Mouse (Mus musculus): ENCODE measurements around the gene D930020B18Rik.
A peak's percentile ranks its signal among the peaks of the same experiment; 100 is the strongest.

Gene D930020B18Rik

DNA sequence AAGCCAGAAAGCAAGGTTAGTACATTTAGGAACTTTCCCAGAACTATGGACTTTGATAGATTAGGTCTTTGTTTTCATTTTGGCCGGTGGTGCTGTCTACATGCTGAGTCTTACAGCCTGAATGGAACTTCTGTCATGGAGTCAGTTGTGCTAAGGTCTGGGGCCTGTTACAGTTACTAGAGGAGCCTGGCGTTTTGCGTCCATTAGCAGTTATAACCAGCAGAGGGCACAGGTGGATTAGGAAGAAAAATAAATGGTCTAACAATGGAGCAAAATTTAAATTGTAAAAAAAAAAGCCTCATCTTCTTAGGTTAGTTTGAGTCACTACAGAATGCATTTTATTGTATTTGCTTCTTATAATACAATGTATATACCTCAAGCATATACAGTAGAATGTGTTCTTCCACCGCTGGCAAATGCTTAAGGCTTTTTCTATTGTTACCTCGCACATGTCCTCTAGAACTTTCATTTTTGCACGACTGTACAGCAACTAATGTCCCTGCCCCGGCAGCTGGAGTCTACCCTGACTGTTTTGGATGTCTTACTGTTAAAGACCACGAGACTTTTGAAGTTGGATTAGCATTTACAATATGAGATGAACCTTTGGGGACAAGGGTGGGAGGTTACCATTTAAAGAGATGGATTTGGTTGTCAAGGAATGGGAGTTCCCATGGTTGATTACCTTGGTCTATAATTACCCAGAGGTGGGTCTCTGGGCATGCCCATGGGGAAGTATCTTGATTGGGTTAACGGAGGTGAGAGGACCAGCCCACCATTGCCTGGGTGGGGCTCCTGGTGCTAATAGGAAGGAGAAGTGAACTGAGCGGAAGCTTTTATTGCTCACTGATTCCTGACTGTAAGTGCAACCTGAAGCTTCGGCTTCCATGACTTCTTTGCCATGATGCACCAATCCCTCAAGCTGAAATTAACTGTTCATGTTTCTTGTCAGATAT is 60.2 kb downstream of the D930020B18Rik start:
- DNase-seq (ENCODE audit: extremely low spot score, low read depth, low spot score), result peak; percentile 18

- DNase-seq (ENCODE audit: extremely low spot score, low read depth, low spot score), result no peak
Measured at GRCm38 (mm10) chr10:121703619-121704018, 62.2 kb downstream of the D930020B18Rik start.

DNA sequence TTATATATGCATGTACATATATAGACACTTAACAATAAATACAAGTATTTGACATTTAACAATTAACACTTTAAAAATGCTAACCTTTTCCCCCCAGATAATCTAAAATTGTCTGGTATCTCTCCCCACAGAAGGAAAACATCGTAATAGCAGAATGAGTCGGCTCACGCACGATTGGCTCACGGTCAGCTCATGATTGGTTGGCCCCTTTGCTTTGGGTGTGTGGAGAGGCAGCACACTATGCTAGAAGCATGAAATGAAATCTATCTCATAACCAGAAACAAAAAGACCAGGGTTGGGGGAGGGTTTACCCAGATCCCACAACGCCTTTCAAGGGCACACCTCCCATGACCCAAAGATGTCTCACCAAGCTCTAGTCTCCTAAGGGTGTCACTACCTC is 63.5 kb downstream of the D930020B18Rik start:
- DNase-seq (ENCODE audit: extremely low spot score, low read depth, low spot score), result no peak

- DNase-seq (ENCODE audit: extremely low spot score, low read depth, low spot score), result no peak
Measured at GRCm38 (mm10) chr10:121705399-121706163, 64.2 kb downstream of the D930020B18Rik start.

GRCm38 (mm10) chr10:121716862-121717261 is 75.5 kb downstream of the D930020B18Rik start:
- DNase-seq (ENCODE audit: extremely low spot score, low read depth, low spot score), result no peak

DNA sequence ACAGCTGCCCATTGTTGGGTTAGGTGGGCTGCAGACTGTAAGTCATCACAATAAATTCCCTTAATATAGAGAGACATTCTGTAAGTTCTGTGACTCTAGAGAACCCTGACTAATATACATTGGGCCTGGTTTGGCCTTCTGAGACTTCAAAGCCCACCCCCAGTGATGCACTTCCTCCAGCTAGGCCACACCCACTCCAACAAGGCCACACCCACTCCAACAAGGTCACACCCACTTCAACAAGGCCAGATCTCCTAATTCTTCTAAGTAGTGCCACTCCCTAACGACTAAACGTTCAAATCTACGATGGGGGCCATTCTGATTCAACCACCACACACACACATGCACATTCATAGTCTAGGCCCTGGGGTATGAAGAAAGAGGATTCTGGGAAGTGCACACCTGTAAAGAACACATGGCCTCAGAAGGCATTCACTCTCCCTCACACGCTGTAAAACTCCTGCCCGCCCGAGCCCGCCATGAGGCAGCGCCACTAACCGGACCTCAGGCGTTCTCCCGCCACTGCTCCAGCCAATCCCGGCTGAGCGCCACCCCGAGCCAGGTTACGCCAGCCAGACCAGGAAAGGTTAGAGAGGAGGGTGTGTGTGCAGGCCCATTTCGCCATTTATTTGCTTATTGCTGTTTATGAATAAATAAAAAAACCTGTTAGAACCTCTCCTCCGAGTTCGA is 77.7 kb downstream of the D930020B18Rik start:
- no peak for DNase-seq (ENCODE audit: extremely low spot score, low read depth, low spot score)

- no peak for DNase-seq (ENCODE audit: extremely low spot score, low read depth, low spot score)
Measured at GRCm38 (mm10) chr10:121720701-121721100, 79.3 kb downstream of the D930020B18Rik start.

DNA sequence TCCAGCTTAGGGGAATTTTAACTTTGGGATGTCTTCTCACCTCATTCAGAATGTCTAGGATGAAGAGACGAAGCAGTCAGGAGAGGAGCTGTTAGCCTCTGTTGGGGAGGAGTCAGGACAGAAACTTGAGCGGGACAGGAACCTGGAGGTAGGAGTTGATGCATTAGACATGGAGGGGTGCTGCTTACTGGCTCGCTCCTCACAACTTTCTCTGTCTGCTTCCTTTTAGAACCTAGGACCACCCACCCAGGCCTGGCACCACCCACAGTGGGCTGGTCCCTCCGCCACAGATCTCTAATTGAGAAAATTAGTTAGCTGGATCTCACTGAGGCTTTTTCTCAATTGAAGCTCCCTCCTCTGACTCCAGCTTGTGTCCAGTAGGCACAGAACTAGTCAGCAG is 85.1 kb downstream of the D930020B18Rik start:
- no peak for DNase-seq (ENCODE audit: extremely low spot score, low read depth, low spot score)

DNA sequence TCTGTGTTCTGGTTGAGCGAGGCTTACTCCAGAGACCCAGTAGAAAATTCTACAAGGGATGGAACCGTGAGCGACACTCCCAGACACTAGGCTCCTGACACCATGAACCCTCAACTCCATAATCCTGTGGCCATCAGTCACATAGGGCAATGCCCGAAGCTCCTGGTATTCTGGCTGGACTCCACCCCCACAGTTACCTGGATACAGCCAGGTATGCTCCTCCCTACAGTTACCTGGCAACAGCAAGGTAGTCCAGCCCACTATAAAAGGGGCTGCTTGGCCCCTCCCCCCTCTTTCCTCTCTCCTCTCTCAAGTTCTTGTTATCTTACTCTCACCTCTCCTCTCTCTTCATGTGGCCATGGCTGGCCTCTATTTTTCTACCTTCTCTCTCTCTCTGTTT is 85.8 kb downstream of the D930020B18Rik start:
- no peak for DNase-seq (ENCODE audit: extremely low spot score, low read depth, low spot score)

GRCm38 (mm10) chr10:121728226-121728625 is 86.8 kb downstream of the D930020B18Rik start:
- DNase-seq (ENCODE audit: extremely low spot score, low read depth, low spot score), result no peak

- no peak for DNase-seq (ENCODE audit: extremely low spot score, low read depth, low spot score)
Measured at GRCm38 (mm10) chr10:121731048-121731725, 89.8 kb downstream of the D930020B18Rik start.

GRCm38 (mm10) chr10:121732542-121732941 is 91.2 kb downstream of the D930020B18Rik start:
- no peak for DNase-seq (ENCODE audit: extremely low spot score, low read depth, low spot score)

DNA sequence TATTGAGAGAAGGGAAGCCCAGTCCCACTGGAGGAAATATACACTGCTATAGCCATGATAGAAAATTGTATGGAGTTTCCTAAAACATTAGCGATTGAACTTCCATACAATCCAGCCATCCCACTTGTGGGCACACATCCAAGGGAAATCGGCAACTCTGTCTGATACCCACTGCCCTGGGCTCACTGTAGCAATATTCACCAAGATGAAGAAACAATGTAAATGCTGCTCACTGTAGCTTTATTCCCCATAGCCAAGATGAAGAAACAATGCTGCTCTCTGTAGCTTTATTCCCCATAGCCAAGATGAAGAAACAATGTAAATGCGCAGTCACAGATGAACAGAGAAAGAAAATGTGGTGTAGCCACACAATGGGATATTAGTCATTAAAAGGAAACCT is 95.9 kb downstream of the D930020B18Rik start:
- DNase-seq (ENCODE audit: extremely low spot score, low read depth, low spot score), result no peak

DNA sequence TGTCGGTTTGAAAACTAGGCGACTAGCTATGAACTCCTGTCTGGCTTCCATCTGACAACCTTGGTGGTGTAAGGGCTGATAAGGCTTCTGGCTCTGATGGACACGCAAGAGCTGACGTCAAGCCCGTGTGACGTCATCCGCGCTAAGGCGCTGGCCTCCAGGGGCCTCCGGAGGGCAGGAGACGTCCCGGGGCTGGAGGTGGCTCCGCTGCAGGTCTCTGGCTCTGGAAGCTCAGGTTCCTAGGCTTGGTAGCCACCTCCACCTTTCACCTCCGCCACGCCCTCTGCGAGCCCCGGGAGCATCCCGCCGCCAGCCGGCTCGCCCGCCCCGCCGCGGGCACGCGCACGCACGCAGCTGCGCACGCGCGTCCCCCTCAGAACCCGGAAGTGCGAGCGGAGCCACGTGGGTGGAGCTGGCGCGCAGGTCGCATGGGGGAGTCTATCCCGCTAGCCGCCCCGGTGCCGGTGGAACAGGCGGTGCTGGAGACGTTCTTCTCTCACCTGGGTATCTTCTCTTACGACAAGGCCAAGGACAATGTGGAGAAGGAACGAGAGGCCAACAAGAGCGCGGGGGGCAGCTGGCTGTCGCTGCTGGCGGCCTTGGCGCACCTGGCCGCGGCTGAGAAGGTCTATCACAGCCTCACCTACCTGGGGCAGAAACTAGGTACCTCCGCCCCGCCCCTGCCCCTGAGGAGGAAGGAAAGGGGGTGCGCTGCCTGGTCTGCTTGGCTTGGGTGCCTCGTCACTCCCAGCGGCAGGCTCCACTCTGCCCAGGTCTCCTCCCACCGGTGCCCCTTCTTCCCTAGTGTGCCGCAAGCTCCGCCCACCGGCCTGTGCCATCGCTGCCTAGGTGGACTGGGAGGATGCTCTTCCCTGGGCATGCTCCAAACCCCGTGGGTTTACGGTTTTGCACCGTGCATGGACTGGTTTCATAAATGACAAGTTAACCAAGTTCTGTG is 98.4 kb downstream of the D930020B18Rik start, which contains the start of gene BC048403:
Gene BC048403 (plus strand): TSS at position 390 of the 958 bp plus-strand sequence.
- DNase-seq (ENCODE audit: extremely low spot score, low read depth, low spot score), result peak; percentile 60

- no peak for DNase-seq (ENCODE audit: extremely low spot score, low read depth, low spot score)
Measured at GRCm38 (mm10) chr10:121742336-121742735, 100.9 kb downstream of the D930020B18Rik start.
